Mouse (Mus musculus) CH12.LX (cell line): ENCODE measurements at regions not wholly inside any gene's neighbourhood (a gene's known extent, or its start where the extent isn't known, plus 50 kb on each side); places are given as distances from the start of the nearest gene placed in this dataset.

Experiments used
- CTCF ChIP-seq, 2 experiments: IDR thresholded peaks in 1 of 2; conservative IDR thresholded peaks in 1 of 2; 2 replicates each; pipeline ENCODE4 v1.5.1; 2011 to 2012; ENCODE audit warnings: low read depth in 2 of 2, low read length in 2 of 2, improper control_type of control experiment in 1 of 2, inconsistent platforms in 1 of 2, mild to moderate bottlenecking in 1 of 2, moderate library complexity in 1 of 2
- ETS1 ChIP-seq: conservative IDR thresholded peaks from 2 replicates; pipeline ENCODE4 v1.6.1; 2012; ENCODE audit warnings: low read depth, mild to moderate bottlenecking, inconsistent platforms, low read length, improper control_type of control experiment, moderate library complexity
- JUND ChIP-seq: conservative IDR thresholded peaks from 2 replicates; pipeline ENCODE4 v1.6.1; 2011; ENCODE audit warnings: low read depth, low read length, improper control_type of control experiment
- NELFE ChIP-seq: IDR thresholded peaks from 2 replicates; pipeline ENCODE4 v1.6.1; 2011; ENCODE audit warnings: low read depth, low read length, improper control_type of control experiment
- PAX5 ChIP-seq: IDR thresholded peaks from 2 replicates; pipeline ENCODE4 v1.6.1; 2012; ENCODE audit warnings: low read length, inconsistent platforms, mixed read lengths
- POLR2AphosphoS2 ChIP-seq: IDR thresholded peaks from 2 replicates; pipeline ENCODE4 v1.6.1; 2011; ENCODE audit warnings: low read depth, low read length, improper control_type of control experiment
- RCOR1 ChIP-seq: conservative IDR thresholded peaks from 2 replicates; pipeline ENCODE4 v1.6.1; 2012; ENCODE audit warnings: low read depth, mild to moderate bottlenecking, inconsistent platforms, low read length, improper control_type of control experiment
- TCF12 ChIP-seq: IDR thresholded peaks from 2 replicates; pipeline ENCODE4 v1.6.1; 2014; ENCODE audit warnings: low read depth, mild to moderate bottlenecking, inconsistent platforms, low read length, improper control_type of control experiment

DNA sequence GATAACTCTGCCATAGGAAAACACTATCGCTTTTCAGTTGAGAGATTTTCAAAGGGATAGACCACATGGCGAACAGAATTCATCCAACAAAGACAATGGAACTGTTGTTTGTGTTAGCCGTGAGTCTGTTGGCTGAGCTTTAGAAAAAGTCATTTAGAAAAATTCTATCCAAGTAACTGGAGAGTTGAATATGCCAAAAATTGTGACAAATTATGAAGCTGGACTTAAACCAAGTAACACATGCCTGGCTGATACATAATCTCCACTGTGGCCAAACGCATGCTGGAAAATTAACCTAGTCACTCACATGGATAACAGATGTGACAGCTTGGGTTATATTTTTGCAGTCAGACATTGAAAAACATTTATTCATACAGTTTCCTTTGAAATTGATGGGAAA, 110.1 kb upstream of the L3mbtl4 start:
- no peak for TF ChIP-seq CTCF (conservative IDR thresholded peaks at IDR 0.05 in 1 of 2, IDR thresholded peaks at IDR 0.05 in 1 of 2; ENCODE audit: low read depth in 2 of 2, low read length in 2 of 2)
- no peak for TF ChIP-seq JUND
- no peak for TF ChIP-seq PAX5
- TF ChIP-seq POLR2AphosphoS2: no peak
- TF ChIP-seq ETS1: no peak
- no peak for TF ChIP-seq RCOR1
- no peak for TF ChIP-seq TCF12
- no peak for TF ChIP-seq NELFE
